Mouse (Mus musculus) liver, adult 2 months (tissue): ENCODE measurements around the gene Tmed3.

Experiments
- CTCF ChIP-seq: fragments of 200-500 bp; IDR thresholded peaks from 2 replicates; pipeline ENCODE4 v1.5.1; 2011; ENCODE audit warnings: low read depth, low read length, control low read depth
- POLR2A ChIP-seq: fragments of 200-500 bp; IDR thresholded peaks from 2 replicates; pipeline ENCODE4 v1.6.1; 2011; ENCODE audit warnings: low read length, control low read depth; ENCODE audit not compliant: insufficient read depth; ENCODE audit errors: extremely low read depth

- no peak for TF ChIP-seq POLR2A
- TF ChIP-seq CTCF = no peak
Observed at GRCm38 (mm10) chr9:89705197-89705533, 297 bp upstream of the Tmed3 start.
